Mouse (Mus musculus): Measurements from ENCODE around the gene Stab2. TPM values are rescaled to one million over a fixed set of nuclear protein-coding genes. Genes with fewer than 3 reads are reported as not detected.

Stab2 gene
- polyA plus RNA-seq, 1 experiment from 2014 or later, result 0.98 TPM

- no peak for ATAC-seq (replicated peaks; ENCODE audit: insufficient number of reproducible peaks, insufficient read depth, low FRiP score, low read depth)
- H3K9me3 ChIP-seq (replicated peaks), result no peaks in the 10 kb centered on the region
- no peak overlapping the region for H3K9ac ChIP-seq
- H3K27me3 ChIP-seq, result peaks cover 3% of the 10 kb centered on the region; the same call in 1 of the 2 replicates
- H3K4me1 ChIP-seq (replicated peaks), result peaks cover 7% of the 10 kb centered on the region; the same call in 1 of the 2 replicates
- WGBS, result 80% methylated on average over 15 of the region's 15 CpGs
- H3K27ac ChIP-seq, result no peak overlapping the region
- no peak overlapping the region for H3K4me3 ChIP-seq
- no peak overlapping the region for H3K4me2 ChIP-seq
- H3K36me3 ChIP-seq, result no peaks in the 10 kb centered on the region
Measured at GRCm38 (mm10) chr10:87035866-87036265, 28.0 kb upstream of the Stab2 start.

- no peak overlapping the region for H3K27ac ChIP-seq
- no peaks in the 10 kb centered on the region for H3K9me3 ChIP-seq (replicated peaks)
- no peak for ATAC-seq (replicated peaks; ENCODE audit: insufficient number of reproducible peaks, insufficient read depth, low FRiP score, low read depth)
- 0 out of 2 replicates have a peak, but pooled peaks cover 3% of the 10 kb centered on the region for H3K4me1 ChIP-seq (replicated peaks)
- no peak overlapping the region for H3K4me3 ChIP-seq
- no peaks in the 10 kb centered on the region for H3K36me3 ChIP-seq
- H3K4me2 ChIP-seq, result no peak overlapping the region
- 79% methylated on average over 8 of the region's 8 CpGs for WGBS
- H3K27me3 ChIP-seq, result peaks cover 3% of the 10 kb centered on the region; the same call in 1 of the 2 replicates
- H3K9ac ChIP-seq, result no peak overlapping the region
Measured at GRCm38 (mm10) chr10:87032768-87033167, 24.9 kb upstream of the Stab2 start.

- Histone ChIP-seq H3K36me3 (no peaks in the 10 kb centered on the region), H3K27ac (no peak overlapping the region), H3K27me3 (0 out of 2 replicates have a peak, but pooled peaks cover 4% of the 10 kb centered on the region), H3K9ac (no peak overlapping the region), H3K9me3 (replicated peaks) (no peaks in the 10 kb centered on the region), H3K4me2 (no peak overlapping the region), H3K4me1 (replicated peaks) (no peaks in the 10 kb centered on the region), H3K4me3 (no peak overlapping the region)
- ATAC-seq (replicated peaks; ENCODE audit: insufficient number of reproducible peaks, insufficient read depth, low FRiP score, low read depth), result peak; percentile 75
- 2% methylated on average over 8 of the region's 10 CpGs for WGBS
Measured at GRCm38 (mm10) chr10:87024884-87025283, 17.1 kb upstream of the Stab2 start.

GRCm38 (mm10) chr10:87020711-87021110, 12.9 kb upstream of the Stab2 start:
- no peak overlapping the region for H3K4me3 ChIP-seq
- H3K27ac ChIP-seq, result no peak overlapping the region
- H3K36me3 ChIP-seq, result no peaks in the 10 kb centered on the region
- peaks cover 8% of the 10 kb centered on the region for H3K4me1 ChIP-seq (replicated peaks)
- no peak overlapping the region for H3K4me2 ChIP-seq
- H3K9me3 ChIP-seq (replicated peaks), result no peaks in the 10 kb centered on the region
- H3K9ac ChIP-seq, result no peak overlapping the region
- 0 out of 2 replicates have a peak, but pooled peaks cover 4% of the 10 kb centered on the region for H3K27me3 ChIP-seq
- ATAC-seq (replicated peaks; ENCODE audit: insufficient number of reproducible peaks, insufficient read depth, low FRiP score, low read depth), result no peak
- WGBS, result 56% methylated on average over 16 of the region's 16 CpGs

- no peak overlapping the region for H3K27ac ChIP-seq
- no peak overlapping the region for H3K9ac ChIP-seq
- no peak for ATAC-seq (replicated peaks; ENCODE audit: insufficient number of reproducible peaks, insufficient read depth, low FRiP score, low read depth)
- no peak overlapping the region for H3K4me2 ChIP-seq
- H3K4me3 ChIP-seq, result no peak overlapping the region
- peaks cover 14% of the 10 kb centered on the region for H3K4me1 ChIP-seq (replicated peaks)
- 0 out of 2 replicates have a peak, but pooled peaks cover 4% of the 10 kb centered on the region for H3K27me3 ChIP-seq
- H3K9me3 ChIP-seq (replicated peaks), result no peaks in the 10 kb centered on the region
- 62% methylated on average over 9 of the region's 9 CpGs for WGBS
- no peaks in the 10 kb centered on the region for H3K36me3 ChIP-seq
Measured at GRCm38 (mm10) chr10:87018876-87019275, 11.1 kb upstream of the Stab2 start.

- Histone ChIP-seq H3K4me2 (no peak overlapping the region), H3K4me3 (no peak overlapping the region), H3K27me3 (0 out of 2 replicates have a peak, but pooled peaks cover 1% of the 10 kb centered on the region), H3K4me1 (replicated peaks) (peaks cover 14% of the 10 kb centered on the region), H3K9ac (no peak overlapping the region), H3K9me3 (replicated peaks) (no peaks in the 10 kb centered on the region), H3K27ac (no peak overlapping the region), H3K36me3 (no peaks in the 10 kb centered on the region)
- WGBS, result 39% methylated on average over 9 of the region's 9 CpGs
- 0 out of 2 replicates have a peak, but pooled peaks have one; percentile 38 for ATAC-seq (replicated peaks; ENCODE audit: insufficient number of reproducible peaks, insufficient read depth, low FRiP score, low read depth)
Measured at GRCm38 (mm10) chr10:87016151-87016692, 8.4 kb upstream of the Stab2 start.

- H3K4me3 ChIP-seq, result no peak overlapping the region
- no peaks in the 10 kb centered on the region for H3K27me3 ChIP-seq
- H3K36me3 ChIP-seq, result no peaks in the 10 kb centered on the region
- H3K9me3 ChIP-seq (replicated peaks), result no peaks in the 10 kb centered on the region
- no peak overlapping the region for H3K4me2 ChIP-seq
- no peak overlapping the region for H3K9ac ChIP-seq
- H3K27ac ChIP-seq, result no peak overlapping the region
- H3K4me1 ChIP-seq (replicated peaks), result peaks cover 14% of the 10 kb centered on the region
- 20% methylated on average over 5 of the region's 5 CpGs for WGBS
- no peak for ATAC-seq (replicated peaks; ENCODE audit: insufficient number of reproducible peaks, insufficient read depth, low FRiP score, low read depth)
Measured at GRCm38 (mm10) chr10:87015403-87015802, 7.6 kb upstream of the Stab2 start.

GRCm38 (mm10) chr10:87014391-87014965, 6.7 kb upstream of the Stab2 start:
- Histone ChIP-seq H3K27me3 (no peaks in the 10 kb centered on the region), H3K4me2 (no peak overlapping the region), H3K9me3 (replicated peaks) (no peaks in the 10 kb centered on the region), H3K36me3 (no peaks in the 10 kb centered on the region), H3K4me3 (no peak overlapping the region), H3K9ac (no peak overlapping the region), H3K4me1 (replicated peaks) (peaks cover 14% of the 10 kb centered on the region), H3K27ac (no peak overlapping the region)
- WGBS, result 64% methylated on average over 7 of the region's 7 CpGs
- ATAC-seq (replicated peaks; ENCODE audit: insufficient number of reproducible peaks, insufficient read depth, low FRiP score, low read depth), result no peak

- no peak overlapping the region for H3K9ac ChIP-seq
Measured at GRCm38 (mm10) chr10:87012087-87012486, 4.3 kb upstream of the Stab2 start.

GRCm38 (mm10) chr10:87008215-87008499, 332 bp upstream of the Stab2 start:
- Histone ChIP-seq H3K9ac (no peak overlapping the region), H3K36me3 (no peaks in the 10 kb centered on the region), H3K9me3 (replicated peaks) (no peaks in the 10 kb centered on the region), H3K4me3 (no peak overlapping the region), H3K4me1 (replicated peaks) (no peaks in the 10 kb centered on the region), H3K27me3 (no peaks in the 10 kb centered on the region), H3K27ac (no peak overlapping the region), H3K4me2 (no peak overlapping the region)
- no peak for ATAC-seq (replicated peaks; ENCODE audit: insufficient number of reproducible peaks, insufficient read depth, low FRiP score, low read depth)
- WGBS, result 65% methylated on average over 3 of the region's 3 CpGs

More at GRCm38 (mm10) chr10:87012087-87012486, 4.3 kb upstream of the Stab2 start:
- no peak for ATAC-seq (replicated peaks; ENCODE audit: insufficient number of reproducible peaks, insufficient read depth, low FRiP score, low read depth)
- Histone ChIP-seq H3K27me3 (no peaks in the 10 kb centered on the region), H3K4me3 (no peak overlapping the region), H3K36me3 (no peaks in the 10 kb centered on the region), H3K9me3 (replicated peaks) (no peaks in the 10 kb centered on the region), H3K4me2 (no peak overlapping the region), H3K4me1 (replicated peaks) (peaks cover 14% of the 10 kb centered on the region), H3K27ac (no peak overlapping the region)
- WGBS, result 86% methylated on average over 7 of the region's 7 CpGs

GRCm38 (mm10) chr10:86992238-86992976, 15.4 kb downstream of the Stab2 start:
- Histone ChIP-seq H3K4me2 (no peak overlapping the region), H3K27me3 (0 out of 2 replicates have a peak, but pooled peaks cover 10% of the 10 kb centered on the region), H3K27ac (no peak overlapping the region), H3K36me3 (no peaks in the 10 kb centered on the region), H3K9ac (no peak overlapping the region), H3K9me3 (replicated peaks) (no peaks in the 10 kb centered on the region), H3K4me3 (no peak overlapping the region), H3K4me1 (replicated peaks) (peaks cover 7% of the 10 kb centered on the region)
- no peak for ATAC-seq (replicated peaks; ENCODE audit: insufficient number of reproducible peaks, insufficient read depth, low FRiP score, low read depth)
- 69% methylated on average over 14 of the region's 14 CpGs for WGBS
